Mouse (Mus musculus) forebrain, embryonic 14.5 days (tissue): ENCODE measurements around the gene Defb29. TPM values are rescaled to one million over a fixed set of nuclear protein-coding genes. Genes with fewer than 3 reads are reported as not detected.

Experiments
- ATAC-seq: fragments of 200-750 bp; cut with Nextera tagmentation; 2 replicates; pipeline ENCODE4 v1.8.0; 2017; ENCODE audit warnings: mild to moderate bottlenecking, moderate library complexity
- DNase-seq: peaks from one replicate; pipeline ENCODE4 v3.0.0-alpha.2; 2015; ENCODE audit warnings: low spot score
- H3K27ac ChIP-seq: fragments of 300-500 bp; sonication (generic); 2 replicates; pipeline ENCODE4 v1.5.1; 2014; ENCODE audit warnings: low read depth, mild to moderate bottlenecking, control low read depth, low read length, moderate library complexity
- H3K27me3 ChIP-seq: fragments of 300-500 bp; sonication (generic); replicated peaks from 2 replicates; pipeline ENCODE4 v1.6.1; 2014; ENCODE audit warnings: low read length, control low read depth, mixed read lengths; ENCODE audit not compliant: control insufficient read depth, insufficient read depth
- H3K36me3 ChIP-seq: fragments of 300-500 bp; sonication (generic); 2 replicates; pipeline ENCODE4 v1.6.1; 2014; ENCODE audit warnings: low read length, control low read depth; ENCODE audit not compliant: control insufficient read depth, insufficient read depth
- H3K4me1 ChIP-seq: fragments of 300-500 bp; sonication (generic); 2 replicates; pipeline ENCODE4 v1.6.1; 2014; ENCODE audit warnings: antibody characterized with exemption, low read length, control low read depth; ENCODE audit not compliant: control insufficient read depth, insufficient read depth
- H3K4me2 ChIP-seq: fragments of 300-500 bp; sonication (generic); 2 replicates; pipeline ENCODE4 v1.6.1; 2014; ENCODE audit warnings: mild to moderate bottlenecking, control low read depth, low read length
- H3K4me3 ChIP-seq: fragments of 300-500 bp; sonication (generic); 2 replicates; pipeline ENCODE4 v1.5.1; 2014; ENCODE audit warnings: low read depth, low read length, control low read depth
- H3K9ac ChIP-seq: fragments of 300-500 bp; sonication (generic); 2 replicates; pipeline ENCODE4 v1.6.1; 2014; ENCODE audit warnings: mild to moderate bottlenecking, low read length, control low read depth, moderate library complexity
- H3K9me3 ChIP-seq: fragments of 300-500 bp; sonication (generic); replicated peaks from 2 replicates; pipeline ENCODE4 v1.6.1; 2016; ENCODE audit warnings: low read length, control low read depth, mixed read lengths; ENCODE audit not compliant: control insufficient read depth
- WGBS: fragments of 180-500 bp; shearing (Covaris S2); extraction: QIAGEN DNeasy Blood & Tissue Kit; methylation state at CpG from one replicate; pipeline ENCODE4 v1.1.7; 2014; 5-methylcytosine and 5-hydroxymethylcytosine counted together
- polyA plus RNA-seq: library from polyadenylated mRNA; unstranded; fragments of >200 nt; fragmentation: Nextera tagmentation; extraction: Ambion mirVana; gene quantifications from 2 replicates; pipeline ENCODE4 v1.2.1, GENCODE M21; 2014

The Defb29 gene
- polyA plus RNA-seq, 1 experiment from 2014 or later: not detected

DNA sequence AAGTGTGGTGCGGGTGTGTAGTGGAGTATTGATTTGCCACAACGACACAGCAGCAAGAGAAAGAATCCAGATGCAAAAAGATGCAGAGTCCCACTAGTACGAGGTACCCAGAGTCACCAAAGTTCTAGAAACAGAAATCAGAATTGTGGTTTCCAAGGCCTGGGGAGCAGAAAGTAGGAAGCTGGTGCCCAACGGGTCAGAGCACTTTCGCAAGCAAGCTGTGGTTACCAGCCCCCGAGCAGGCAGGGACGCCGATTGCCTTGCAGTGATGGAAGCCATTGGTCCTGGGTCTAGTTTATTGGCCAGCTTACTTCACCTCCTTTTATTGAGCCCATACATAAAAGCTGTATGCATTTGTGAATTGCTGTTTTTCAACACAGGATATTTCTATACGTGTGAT lies 2.1 kb upstream of the Defb29 start:
- Histone ChIP-seq H3K4me1 (no peaks in the 10 kb centered on the region), H3K27me3 (no peaks in the 10 kb centered on the region), H3K9ac (no peak overlapping the region), H3K4me2 (no peak overlapping the region), H3K9me3 (no peaks in the 10 kb centered on the region), H3K4me3 (no peak overlapping the region), H3K27ac (no peak overlapping the region), H3K36me3 (no peaks in the 10 kb centered on the region)
- 88% methylated on average over 9 of the region's 9 CpGs for WGBS
- DNase-seq (no peak), ATAC-seq (no peak)

DNA sequence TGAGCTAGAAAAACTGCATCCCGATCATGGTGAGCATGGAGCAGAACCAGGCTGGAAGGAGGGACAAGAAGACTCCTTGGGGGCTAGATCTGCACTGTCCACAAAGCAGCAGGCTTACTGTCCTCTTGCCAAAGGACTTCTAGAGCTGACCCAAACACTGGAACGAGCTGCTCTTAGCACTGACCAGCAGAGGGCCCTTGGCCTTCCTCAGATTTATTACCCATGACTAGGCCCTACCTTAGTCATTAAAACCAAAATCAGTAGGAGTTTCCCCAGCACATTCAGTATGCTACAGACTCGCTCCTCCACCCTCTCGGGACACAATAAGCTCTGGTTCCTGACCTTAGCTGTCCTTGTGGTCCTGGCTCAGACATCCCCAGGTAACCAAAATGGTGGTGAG lies 21.9 kb downstream of the Defb29 start, which contains the start of gene Defb28:
TSS of gene Defb28 (plus strand) at position 275 of the 400 bp plus-strand sequence.
- Histone ChIP-seq H3K4me1 (no peaks in the 10 kb centered on the region), H3K4me3 (no peak within 1 kb of the TSS), H3K4me2 (no peak within 1 kb of the TSS), H3K9ac (no peak within 1 kb of the TSS), H3K27ac (no peak within 1 kb of the TSS), H3K36me3 (no peaks in the 10 kb centered on the region), H3K9me3 (no peaks in the 10 kb centered on the region), H3K27me3 (no peaks in the 10 kb centered on the region)
- no peak for ATAC-seq
- WGBS: 77% methylated on average over 4 of the region's 4 CpGs
- DNase-seq: no peak

DNA sequence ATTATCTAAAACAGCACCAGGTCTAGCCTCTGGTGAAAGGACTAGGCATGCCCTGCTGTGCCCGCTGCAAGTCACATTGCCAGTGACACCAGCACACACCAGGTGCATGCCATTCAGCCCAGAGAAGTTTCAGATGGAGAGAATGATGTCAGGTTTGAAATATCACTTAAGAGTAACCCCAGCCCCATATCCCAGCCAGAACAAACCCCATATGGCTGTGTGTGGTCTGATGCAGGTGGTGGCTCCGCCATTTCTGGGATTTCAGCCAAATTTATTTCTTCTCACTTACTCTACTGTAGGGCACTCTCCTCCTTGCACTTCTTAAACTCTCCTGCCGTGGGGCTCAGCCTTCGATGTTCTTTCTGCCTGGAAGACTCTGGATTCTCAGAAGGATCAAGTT lies 23.8 kb downstream of the Defb29 start:
- no peaks in the 10 kb centered on the region for H3K4me1 ChIP-seq
- 62% methylated on average over 4 of the region's 4 CpGs for WGBS
- H3K36me3 ChIP-seq: no peaks in the 10 kb centered on the region
- no peak overlapping the region for H3K9ac ChIP-seq
- no peaks in the 10 kb centered on the region for H3K9me3 ChIP-seq
- peak; percentile 7 for DNase-seq
- H3K27ac ChIP-seq: no peak overlapping the region
- H3K4me2 ChIP-seq: no peak overlapping the region
- no peak overlapping the region for H3K4me3 ChIP-seq
- no peak for ATAC-seq
- no peaks in the 10 kb centered on the region for H3K27me3 ChIP-seq

DNA sequence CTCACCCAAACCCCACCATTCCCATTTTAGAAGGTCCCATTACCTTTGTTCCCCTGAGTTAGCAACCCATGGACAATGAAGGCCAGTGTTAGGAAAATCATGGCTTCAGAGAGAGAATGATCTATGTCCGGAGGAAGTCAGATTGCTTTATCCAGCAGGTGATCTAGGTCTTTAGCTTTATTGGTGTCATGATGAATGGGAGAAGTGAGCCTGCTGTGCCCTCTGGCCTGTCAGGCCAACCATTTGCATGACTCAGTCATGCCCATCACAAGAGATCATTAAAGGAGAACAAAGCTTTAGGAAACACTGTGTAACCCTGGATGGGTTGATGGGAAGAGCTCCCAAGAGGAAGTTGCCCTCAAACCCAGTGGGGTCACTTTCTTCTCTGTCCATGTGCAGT lies 28.3 kb downstream of the Defb29 start, which contains the start of gene Defb26:
TSS of gene Defb26 (minus strand) at position 101 of the 400 bp plus-strand sequence.
- H3K4me1 ChIP-seq: no peaks in the 10 kb centered on the region
- no peak within 1 kb of the TSS for H3K27ac ChIP-seq
- DNase-seq: no peak
- no peak for ATAC-seq
- no peaks in the 10 kb centered on the region for H3K36me3 ChIP-seq
- H3K9me3 ChIP-seq: no peaks in the 10 kb centered on the region
- H3K4me2 ChIP-seq: no peak within 1 kb of the TSS
- WGBS: 79% methylated on average over 1 of the region's 1 CpGs
- no peak within 1 kb of the TSS for H3K9ac ChIP-seq
- no peaks in the 10 kb centered on the region for H3K27me3 ChIP-seq
- H3K4me3 ChIP-seq: no peak within 1 kb of the TSS

DNA sequence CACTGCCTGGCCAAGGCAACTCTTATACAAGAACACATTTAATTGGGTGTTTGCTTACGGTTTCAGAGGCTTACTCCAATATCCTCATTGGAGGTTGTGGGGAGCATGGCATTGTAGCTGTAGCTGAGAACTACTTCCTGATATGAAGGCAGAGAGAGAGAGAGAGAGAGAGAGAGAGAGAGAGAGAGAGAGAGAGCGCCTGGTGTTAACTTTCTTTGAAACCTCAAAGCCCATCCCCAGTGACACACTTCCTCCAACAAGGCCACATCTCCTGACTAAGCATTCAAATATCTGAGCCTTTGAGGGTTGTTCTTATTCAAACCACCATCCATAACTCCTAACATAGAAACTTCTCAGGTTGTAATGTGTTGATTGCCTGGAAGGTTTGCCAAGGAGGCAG lies 35.9 kb downstream of the Defb29 start:
- H3K27me3 ChIP-seq: no peaks in the 10 kb centered on the region
- H3K9ac ChIP-seq: no peak overlapping the region
- H3K4me3 ChIP-seq: no peak overlapping the region
- no peak overlapping the region for H3K4me2 ChIP-seq
- DNase-seq: no peak
- H3K4me1 ChIP-seq: no peaks in the 10 kb centered on the region
- no peak overlapping the region for H3K27ac ChIP-seq
- 88% methylated on average over 2 of the region's 2 CpGs for WGBS
- no peaks in the 10 kb centered on the region for H3K9me3 ChIP-seq
- no peak for ATAC-seq
- H3K36me3 ChIP-seq: no peaks in the 10 kb centered on the region

DNA sequence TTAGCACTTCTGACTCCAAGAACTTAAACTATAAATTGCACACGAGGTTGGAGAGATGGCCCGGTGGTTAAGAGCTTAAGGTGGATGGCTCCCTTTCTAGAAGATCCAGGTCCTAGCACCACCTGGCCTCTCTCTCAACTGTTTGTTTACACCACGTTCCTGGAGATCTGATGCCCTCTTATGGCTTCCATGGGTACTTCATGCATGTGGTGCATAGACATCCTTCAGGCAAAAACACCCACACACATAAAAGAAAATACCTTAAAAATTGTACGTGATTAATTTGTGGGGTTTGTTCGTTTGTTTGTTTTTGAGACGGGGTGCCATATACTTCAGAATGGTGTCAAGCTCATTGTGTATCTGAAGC lies 39.1 kb downstream of the Defb29 start:
- Histone ChIP-seq H3K9ac (no peak overlapping the region), H3K27me3 (no peaks in the 10 kb centered on the region), H3K4me3 (no peak overlapping the region), H3K27ac (no peak overlapping the region), H3K9me3 (no peaks in the 10 kb centered on the region), H3K4me1 (no peaks in the 10 kb centered on the region), H3K4me2 (no peak overlapping the region), H3K36me3 (no peaks in the 10 kb centered on the region)
- 85% methylated on average over 6 of the region's 6 CpGs for WGBS
- no peak for ATAC-seq
- DNase-seq: no peak

DNA sequence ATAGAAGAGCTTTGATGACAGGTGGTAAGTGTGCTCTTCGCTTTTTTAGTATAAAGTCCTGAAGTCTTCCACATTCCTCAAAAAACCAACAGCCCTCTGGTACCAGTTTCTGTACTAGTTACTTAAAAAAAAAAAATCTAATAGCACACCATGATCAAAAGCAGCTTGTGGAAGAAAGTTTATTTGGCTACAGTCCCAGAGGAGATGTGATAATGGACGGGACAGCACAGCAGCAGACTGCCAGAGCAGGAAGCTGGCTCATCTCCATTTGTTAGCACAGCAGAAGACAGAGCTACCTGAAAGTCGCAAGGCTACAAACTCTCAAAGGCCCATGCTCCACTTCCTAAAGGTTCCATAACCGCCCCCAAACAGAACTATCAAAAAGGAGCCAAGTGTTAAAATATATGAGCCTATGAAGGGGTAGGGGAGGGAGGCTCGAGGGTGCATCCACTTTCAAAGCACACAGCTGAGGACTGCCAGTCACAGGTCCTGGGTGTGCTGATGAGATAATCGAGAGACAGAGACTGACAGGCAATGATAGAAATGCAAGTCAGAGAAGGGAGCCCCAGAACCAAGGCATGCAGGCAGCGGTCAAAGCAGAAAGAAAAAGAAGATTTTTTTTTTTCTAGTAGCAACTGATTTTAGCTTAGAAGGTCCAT lies 39.6 kb downstream of the Defb29 start:
- Histone ChIP-seq H3K4me3 (no peak overlapping the region), H3K4me2 (no peak overlapping the region), H3K4me1 (no peaks in the 10 kb centered on the region), H3K9me3 (no peaks in the 10 kb centered on the region), H3K27ac (no peak overlapping the region), H3K9ac (no peak overlapping the region), H3K36me3 (no peaks in the 10 kb centered on the region), H3K27me3 (no peaks in the 10 kb centered on the region)
- peak; percentile 5 for DNase-seq
- 80% methylated on average over 7 of the region's 7 CpGs for WGBS
- no peak for ATAC-seq

DNA sequence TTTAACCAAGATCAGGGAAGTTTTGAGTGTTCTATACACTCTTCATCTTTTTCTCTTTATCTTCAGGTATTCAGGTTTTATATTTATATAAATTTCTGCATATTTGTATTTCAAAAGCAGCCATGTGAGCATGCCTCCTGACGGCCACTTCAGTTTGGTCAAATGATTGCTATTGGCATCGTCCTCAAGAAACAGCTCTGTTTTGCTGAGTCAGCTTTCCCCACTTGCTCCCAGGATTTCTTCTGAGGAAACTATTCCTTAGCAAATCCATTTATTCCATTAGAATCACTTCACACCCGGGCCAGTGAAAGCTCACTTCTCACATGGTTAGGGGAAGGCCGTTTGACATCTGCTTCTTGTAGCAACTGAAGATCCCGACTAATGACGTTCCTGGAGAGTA lies 41.9 kb downstream of the Defb29 start:
- no peaks in the 10 kb centered on the region for H3K36me3 ChIP-seq
- H3K9ac ChIP-seq: no peak overlapping the region
- no peak overlapping the region for H3K4me2 ChIP-seq
- no peak overlapping the region for H3K4me3 ChIP-seq
- DNase-seq (no peak), ATAC-seq (no peak)
- H3K4me1 ChIP-seq: no peaks in the 10 kb centered on the region
- WGBS: 83% methylated on average over 6 of the region's 6 CpGs
- no peak overlapping the region for H3K27ac ChIP-seq
- no peaks in the 10 kb centered on the region for H3K27me3 ChIP-seq
- H3K9me3 ChIP-seq: no peaks in the 10 kb centered on the region

DNA sequence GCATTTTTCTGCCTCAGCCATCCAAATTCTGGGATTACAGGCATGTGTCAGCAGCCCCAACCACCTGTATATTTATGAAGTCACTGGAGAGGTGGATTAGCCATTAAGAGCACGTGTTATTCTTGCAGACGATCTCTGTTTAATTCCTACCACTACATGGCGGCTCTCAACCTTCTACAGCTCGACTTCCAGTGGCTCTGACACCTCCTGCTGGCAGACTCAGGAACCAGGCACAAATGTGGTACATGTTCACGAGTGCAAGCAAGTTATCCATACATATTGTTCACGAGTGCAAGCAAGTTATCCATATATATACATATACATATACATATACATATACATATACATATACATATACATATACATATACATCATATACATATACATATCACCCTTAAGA lies 46.7 kb downstream of the Defb29 start:
- Histone ChIP-seq H3K27ac (no peak overlapping the region), H3K9me3 (no peaks in the 10 kb centered on the region), H3K4me2 (no peak overlapping the region), H3K9ac (no peak overlapping the region), H3K27me3 (no peaks in the 10 kb centered on the region), H3K4me1 (no peaks in the 10 kb centered on the region), H3K4me3 (no peak overlapping the region), H3K36me3 (no peaks in the 10 kb centered on the region)
- DNase-seq (no peak), ATAC-seq (no peak)
- 73% methylated on average over 6 of the region's 6 CpGs for WGBS
